Mouse (Mus musculus): ENCODE measurements around the gene Jmy.
A peak's percentile ranks its signal among the peaks of the same experiment; 100 is the strongest.
"Not testable (repeated sequence)": the region's sequence is repeated elsewhere in the genome, so short reads cannot be mapped to it uniquely, and the experiment has no call there.

The Jmy gene

GRCm38 (mm10) chr13:93499167-93499972 is at the start of gene Jmy:
Gene Jmy, minus strand, starts transcription at chr13:93499808.
- DNase-seq = peak; percentile 88 to 90

DNA sequence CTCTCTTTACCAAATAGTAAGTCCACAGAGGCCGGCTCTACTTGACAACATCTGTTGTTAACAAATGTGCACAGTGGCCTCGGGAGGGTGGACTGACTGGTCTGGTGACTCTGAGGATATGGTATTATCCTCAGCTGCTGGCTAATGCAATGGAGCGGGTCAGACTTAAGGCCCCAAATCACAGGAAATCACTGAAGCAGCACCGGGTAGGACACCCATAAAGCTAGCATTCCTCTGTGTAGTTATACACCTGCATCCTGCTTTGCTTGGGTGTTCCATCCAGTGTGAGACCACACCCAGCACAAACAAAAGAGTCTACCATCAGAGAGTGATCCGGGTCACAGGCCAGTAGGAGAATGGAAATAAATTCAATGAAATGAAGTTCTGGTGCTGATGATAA is 48.0 kb upstream of the Jmy start:
- DNase-seq = no peak

GRCm38 (mm10) chr13:93546011-93546410 is 46.4 kb upstream of the Jmy start:
- DNase-seq = no peak

DNA sequence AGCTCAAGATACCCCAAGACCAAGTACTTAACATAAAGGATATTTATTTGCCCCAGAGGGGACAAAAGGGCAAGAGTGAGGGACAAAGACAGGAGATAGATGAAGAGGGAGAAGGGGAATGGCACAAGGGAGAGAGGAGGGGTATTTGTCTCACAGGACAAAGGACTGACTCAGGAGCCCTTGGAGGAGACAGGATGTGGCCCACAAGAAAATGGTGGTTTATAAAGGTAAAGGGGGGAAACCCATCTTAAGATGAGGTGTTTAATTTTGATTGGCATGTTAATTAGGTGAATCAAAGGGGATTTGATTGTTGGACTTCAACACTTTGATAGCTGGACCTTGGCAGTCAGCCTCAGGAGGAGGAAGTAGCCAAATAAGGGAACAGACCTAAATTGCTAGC is 44.7 kb upstream of the Jmy start:
- DNase-seq = no peak

DNA sequence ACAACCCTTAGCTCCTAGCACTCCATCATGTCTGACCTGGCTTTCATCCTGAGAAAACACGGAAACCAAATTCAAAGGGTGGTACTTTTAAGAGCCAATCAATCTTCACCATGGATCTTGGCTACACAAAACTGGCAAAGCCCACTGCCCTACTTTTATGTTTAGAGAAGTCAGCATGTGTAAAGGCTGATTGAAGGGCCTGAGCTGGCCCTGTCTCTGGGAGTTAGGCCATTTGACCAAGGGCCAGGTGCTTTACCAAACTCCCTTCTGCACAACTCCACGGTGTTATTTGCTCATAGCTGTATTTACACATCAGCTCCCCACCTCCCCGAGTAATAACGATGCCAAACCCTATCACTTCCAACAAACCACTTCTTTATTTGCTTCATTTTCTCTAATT is 39.7 kb upstream of the Jmy start:
- no peak for DNase-seq

- DNase-seq = no peak
Measured at GRCm38 (mm10) chr13:93518753-93519319, 19.2 kb upstream of the Jmy start.

DNA sequence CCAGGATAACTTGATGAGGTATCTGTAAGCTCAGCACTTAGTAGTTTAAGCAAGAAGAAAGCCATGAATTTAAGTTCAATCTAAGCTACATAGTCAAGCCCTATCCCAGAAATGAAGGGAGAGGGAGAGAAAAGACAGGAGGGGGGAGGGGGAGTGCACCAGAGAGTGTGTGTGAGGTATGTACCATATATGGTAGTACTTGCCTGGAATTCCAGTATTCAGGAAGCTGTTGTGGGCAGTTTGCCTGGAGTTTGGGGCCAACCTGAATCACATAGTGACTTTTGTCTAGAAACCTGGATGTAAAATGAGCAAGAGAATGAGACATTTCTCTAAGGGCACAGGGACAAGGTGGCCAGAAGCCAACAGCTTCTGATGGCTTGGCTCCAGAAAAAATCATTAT is 17.6 kb upstream of the Jmy start:
- DNase-seq = no peak

DNA sequence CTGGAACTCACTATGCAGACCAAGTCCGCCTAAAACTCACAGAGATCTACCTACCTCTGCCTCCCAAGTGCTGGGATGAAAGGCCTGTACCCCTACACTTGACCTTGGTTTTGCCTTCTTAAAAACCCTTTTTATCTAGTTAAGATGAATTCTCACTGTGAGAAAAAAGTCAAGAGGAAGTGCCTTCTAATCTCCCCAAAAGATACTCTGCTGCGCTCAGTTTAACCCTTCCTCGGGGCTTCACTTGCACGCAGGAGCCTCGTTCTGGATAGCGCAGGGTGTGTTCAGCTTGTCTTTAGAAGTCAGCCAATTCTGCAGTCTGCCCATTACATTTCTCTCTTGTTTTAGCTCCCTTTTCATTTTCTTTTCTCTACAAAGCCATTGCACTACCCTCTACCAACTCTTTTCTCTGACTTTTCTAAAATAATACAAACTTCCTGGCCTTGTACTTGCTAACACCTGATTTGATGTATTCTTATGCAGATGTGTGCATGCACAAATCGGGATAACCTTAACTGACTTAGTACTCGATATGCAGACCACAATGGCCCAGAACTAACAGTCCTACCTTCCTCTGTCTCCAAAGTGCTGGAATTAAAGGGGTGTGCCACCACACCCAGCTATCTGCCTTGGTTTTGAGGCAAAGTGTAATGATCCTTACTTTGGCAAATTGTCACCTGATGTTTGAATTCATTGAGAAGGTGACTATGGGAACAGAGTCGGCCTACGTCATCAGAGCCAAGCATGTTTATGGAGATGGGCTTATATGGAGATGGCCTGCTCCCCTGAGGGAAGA is 14.6 kb upstream of the Jmy start:
- no peak for DNase-seq

DNA sequence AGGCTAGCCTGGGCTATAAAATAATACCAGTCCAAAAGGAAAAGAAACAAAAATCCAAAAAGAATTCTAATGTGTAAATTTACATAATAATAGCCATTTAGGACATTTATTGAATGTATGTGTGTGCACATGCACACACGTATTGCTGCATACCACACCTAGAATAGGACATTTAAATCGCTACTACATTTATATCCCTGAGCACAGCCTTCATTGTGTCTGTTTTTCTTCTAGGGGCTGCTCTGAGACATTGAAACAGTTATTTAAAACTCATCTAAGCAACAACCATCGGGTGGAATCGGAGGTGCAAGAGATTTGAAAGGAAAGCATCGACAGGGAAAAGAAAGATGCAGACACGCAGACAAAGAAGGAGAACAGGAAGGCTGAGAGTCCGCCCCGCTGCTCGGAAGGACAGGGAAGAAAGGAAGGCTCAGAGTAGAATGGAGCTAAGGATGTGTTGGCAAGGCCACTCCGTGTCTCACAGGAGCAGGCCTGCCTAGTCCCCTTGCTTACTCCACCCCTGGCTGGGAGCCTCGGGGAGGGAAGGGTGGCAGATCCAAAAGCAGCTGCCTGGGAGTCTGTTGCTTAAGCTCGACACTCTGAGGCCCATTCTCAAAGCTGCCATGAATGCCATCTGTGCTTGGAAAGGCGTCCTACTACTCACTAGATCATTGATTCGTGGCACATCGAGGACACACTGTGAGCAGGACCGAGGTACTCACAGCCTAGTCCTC is 11.0 kb upstream of the Jmy start:
- no peak for DNase-seq

DNA sequence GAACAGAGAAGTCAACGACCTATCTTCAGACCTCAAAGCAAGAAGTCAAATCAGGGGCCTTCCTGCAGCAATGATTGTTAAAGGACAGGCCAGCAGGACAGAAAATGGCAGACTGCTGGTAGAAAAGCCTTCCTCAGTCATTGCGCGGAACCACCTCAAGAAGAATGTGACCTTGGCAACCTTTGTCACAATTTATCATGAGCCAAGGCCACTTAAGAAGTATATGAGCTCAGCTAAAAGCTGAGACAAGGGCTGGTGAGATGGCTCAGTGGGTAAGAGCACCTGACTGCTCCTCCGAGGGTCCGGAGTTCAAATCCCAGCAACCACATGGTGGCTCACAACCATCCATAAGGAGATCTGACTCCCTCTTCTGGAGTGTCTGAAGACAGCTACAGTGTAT is 7.3 kb upstream of the Jmy start:
- not testable (repeated sequence) for DNase-seq

DNA sequence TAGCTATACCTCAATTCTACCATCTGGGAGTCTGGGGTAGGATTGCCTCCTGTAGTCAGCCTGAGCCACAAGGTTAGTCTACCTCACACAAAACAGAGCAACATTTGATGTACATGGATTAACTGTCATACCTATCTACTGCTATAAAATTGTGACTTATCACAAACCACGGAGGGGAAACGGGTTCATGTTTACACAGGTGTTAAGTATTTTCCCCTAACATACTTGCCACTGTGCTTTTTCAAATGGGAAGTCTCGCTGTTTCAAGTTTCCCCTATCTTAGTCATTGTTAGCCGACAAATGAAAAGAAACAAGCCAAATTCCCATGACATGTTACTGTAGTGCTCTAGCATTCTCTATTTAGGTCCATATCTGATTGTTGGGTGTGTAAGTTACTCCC is 2.1 kb upstream of the Jmy start:
- no peak for DNase-seq

DNA sequence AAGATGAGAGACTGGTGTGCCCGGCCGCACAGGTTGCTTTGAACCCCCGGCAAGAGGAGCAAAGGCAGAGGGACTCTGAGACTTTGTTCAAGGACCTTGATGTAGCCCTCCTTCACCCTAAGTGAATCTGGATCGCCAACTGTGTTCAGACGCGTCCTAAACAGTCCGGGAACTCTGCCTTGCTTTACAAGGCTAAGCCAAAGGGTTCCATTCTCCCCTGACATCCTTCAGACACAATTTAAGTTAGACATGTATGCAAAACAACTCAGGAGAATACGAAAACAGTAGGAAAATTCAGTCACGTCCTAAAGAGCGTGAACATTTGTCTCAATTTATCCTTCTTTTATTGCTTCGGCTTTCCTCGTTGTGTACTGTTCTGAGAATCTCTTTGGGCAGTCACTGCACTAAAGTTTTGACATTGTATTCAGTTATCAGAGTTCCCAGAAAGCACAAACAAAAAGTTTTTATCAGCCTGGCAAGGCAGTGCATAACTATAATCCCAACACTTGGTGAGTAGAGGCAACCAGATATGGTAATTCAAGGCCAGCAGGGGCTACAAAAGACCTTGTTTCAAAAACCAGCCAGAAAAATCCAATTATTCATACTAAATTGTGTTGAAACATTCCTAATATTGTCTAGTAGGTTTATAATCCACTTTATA is 495 bp upstream of the Jmy start:
- DNase-seq = no peak

DNA sequence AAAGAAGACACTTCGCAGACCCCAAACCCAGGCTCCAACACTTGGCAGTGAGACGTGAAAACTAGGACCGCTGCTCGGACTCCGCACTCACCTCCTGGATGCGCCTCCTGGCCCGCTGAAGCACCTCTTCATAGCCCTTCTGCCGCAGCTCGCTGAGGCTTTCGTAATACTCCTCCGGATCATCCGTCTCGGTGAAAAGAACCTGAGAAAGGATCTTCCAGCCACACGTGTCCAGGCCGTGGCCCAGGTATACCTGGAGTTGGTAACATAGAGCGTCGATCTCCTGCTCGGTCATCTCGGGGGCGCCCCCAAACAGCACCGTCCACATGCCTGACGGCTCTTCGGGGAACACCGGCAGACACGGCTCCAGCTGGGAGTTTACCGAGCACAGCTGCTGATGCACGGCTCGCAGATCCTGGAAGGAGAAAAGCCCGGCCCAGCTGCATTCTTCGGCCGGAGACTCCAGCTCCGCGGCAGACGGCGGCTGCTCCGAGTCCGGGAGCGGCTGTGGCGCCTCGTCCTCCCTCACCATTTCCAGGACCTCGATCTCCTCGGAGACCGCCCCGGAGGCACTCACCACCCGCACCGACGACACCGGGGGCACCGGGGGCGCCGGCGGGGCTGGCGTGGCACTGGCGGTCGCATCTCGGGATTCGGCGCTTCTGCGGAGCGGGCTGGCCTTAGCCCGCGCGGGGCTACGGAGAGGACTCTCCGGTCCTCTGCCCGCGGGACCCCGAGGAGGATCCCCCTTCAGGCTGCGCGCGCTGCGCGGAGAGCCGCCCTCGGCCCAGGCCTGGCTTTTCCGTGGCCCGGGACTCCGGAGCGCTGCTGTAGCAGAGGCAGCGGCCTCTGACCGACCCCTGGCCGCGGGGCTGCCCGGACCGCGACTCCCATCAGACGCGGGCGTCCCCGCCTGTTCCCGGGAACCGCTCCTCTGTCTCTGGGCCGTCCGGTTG is 1.1 kb downstream of the Jmy start:
- peak; percentile 53 to 60 for DNase-seq

GRCm38 (mm10) chr13:93496977-93497376 is 2.6 kb downstream of the Jmy start:
- no peak for DNase-seq

- no peak for DNase-seq
Measured at GRCm38 (mm10) chr13:93488510-93488909, 11.1 kb downstream of the Jmy start.

DNA sequence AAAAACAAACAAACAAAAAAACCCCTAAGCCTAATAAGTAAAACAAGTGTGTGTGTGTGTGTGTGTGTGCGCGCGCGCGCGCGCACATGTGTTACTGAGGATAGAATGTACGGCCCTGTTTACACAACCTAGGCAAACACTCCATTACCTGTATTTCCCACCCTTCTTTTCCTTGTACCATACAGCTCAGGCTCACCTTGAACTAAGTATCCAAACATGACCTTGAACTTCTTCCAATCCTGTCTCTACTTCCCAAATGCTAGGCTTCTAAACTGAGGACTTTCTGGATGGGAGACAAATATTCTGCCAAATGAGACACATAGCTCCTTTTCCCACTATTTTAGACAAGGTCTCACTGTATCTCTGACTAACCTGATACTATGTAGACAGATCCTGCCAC is 11.9 kb downstream of the Jmy start:
- DNase-seq = no peak

GRCm38 (mm10) chr13:93484276-93484675 is 15.3 kb downstream of the Jmy start:
- DNase-seq = no peak

GRCm38 (mm10) chr13:93481110-93481509 is 18.5 kb downstream of the Jmy start:
- no peak for DNase-seq

- DNase-seq = no peak
Measured at GRCm38 (mm10) chr13:93478344-93478743, 21.3 kb downstream of the Jmy start.

DNA sequence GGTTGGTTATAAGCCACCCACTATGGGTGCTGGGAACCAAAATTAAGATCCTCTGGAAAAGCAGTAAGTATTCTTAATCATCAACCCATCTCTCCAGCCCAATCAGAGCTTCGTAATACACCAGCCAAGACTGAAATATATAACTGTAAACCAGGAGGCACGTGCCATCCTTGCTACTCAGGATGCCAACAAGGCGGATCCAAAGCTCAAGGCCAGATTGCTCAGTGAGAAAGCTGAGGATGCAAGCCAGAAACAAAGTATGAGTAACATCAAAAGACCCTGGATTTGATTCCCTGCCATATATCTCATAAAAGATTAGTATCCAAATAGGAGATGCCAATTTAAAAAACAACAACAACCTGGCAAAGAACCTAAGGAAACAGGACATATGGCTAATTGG is 31.3 kb downstream of the Jmy start:
- no peak for DNase-seq

- peak; percentile 13 to 72 for DNase-seq
Measured at GRCm38 (mm10) chr13:93459566-93459965, 40.0 kb downstream of the Jmy start.

All from lung, postnatal 4 days (tissue).